Mouse (Mus musculus) colon, adult 2 months (tissue): ENCODE measurements around the gene Ntan1. TPM values are rescaled to one million over a fixed set of nuclear protein-coding genes. Genes with fewer than 3 reads are reported as not detected.

Experiments
- polyA plus RNA-seq: library from polyadenylated mRNA; depleted of rRNA; stranded (reverse); fragments of >200 nt; gene quantifications from 2 replicates; pipeline ENCODE4 v1.2.3, GENCODE M21; 2012; rRNA removed

The Ntan1 gene
- 34.6 and 43.9 TPM in 2 replicates for polyA plus RNA-seq

DNA sequence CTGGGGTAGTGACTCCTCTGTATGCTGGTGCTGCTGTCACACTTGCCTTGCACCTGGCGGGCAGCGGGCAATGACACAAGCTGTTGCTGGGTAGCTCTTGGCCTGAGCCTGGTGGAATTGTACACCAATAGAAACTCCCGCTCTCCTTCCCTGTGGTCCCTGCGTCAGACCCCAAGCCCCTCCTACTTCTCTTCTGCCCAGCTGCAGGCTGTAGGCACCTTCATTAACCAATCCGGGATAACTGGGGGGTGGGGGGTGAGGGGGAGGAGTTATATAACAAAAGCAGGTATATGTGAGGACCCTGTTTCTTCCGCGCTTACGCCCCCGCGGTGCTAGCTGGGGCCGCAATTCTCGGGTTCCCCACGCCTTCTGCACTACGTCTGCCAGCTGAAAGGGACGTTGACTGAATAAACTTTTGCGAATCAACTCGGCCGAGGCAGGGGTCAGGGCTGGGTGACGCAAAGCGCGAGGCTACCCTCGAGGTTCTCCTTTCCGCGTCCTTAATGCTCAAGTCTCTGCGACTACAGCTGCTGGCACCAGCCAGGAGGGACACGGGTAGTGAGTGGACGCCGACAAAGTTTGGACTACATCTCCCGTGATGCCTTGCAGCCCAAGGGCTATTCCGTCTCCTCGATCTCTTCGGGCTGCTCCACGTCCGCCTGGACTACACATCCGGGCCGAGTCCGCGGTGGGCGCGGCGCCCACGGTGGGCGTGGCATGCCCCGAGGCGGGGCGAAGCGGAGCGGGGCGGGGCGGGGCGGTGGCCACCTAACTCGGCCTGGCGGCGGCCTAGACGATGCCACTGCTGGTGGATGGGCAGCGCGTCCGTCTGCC, at the start of gene Ntan1:
Ntan1 (plus strand) TSS at position 286 of the 834 bp plus-strand sequence.

GRCm38 (mm10) chr16:13780353-13781036, 38.1 kb upstream of the Ntan1 start, which contains the start of gene Rrn3:
Gene Rrn3, plus strand, starts transcription at chr16:13780708.

Other genes with a start within 250 kb of the Ntan1 start
- gene Parn, start 150.7 kb upstream of the Ntan1 start, polyA plus RNA-seq, result 5.8 and 7.0 TPM in 2 replicates
- gene Bfar, start 147.0 kb upstream of the Ntan1 start, polyA plus RNA-seq, result 26.0 and 28.7 TPM in 2 replicates
- gene 3110001I22Rik, start 146.9 kb upstream of the Ntan1 start, polyA plus RNA-seq, result 1.2 and 1.4 TPM in 2 replicates
- gene Pla2g10, start 87.9 kb upstream of the Ntan1 start, polyA plus RNA-seq, result 182 and 199 TPM in 2 replicates
- 5.2 and 5.3 TPM in 2 replicates for gene Rrn3, start 38.1 kb upstream of the Ntan1 start, polyA plus RNA-seq
- 248 and 303 TPM in 2 replicates for gene Pdxdc1, start 84.3 kb downstream of the Ntan1 start, polyA plus RNA-seq
- gene Mpv17l, start 84.3 kb downstream of the Ntan1 start, polyA plus RNA-seq, result 3.7 and 5.5 TPM in 2 replicates
- gene 2900011O08Rik, start 167.8 kb downstream of the Ntan1 start, polyA plus RNA-seq, result 0.56 and 0.66 TPM in 2 replicates
- not detected in 2 replicates for gene Ifitm7, start 168.0 kb downstream of the Ntan1 start, polyA plus RNA-seq